Mouse (Mus musculus): Measurements from ENCODE around the gene Fah. TPM values are rescaled to one million over a fixed set of nuclear protein-coding genes. Genes with fewer than 3 reads are reported as not detected.

Fah gene
- 11.2 and 15.0 TPM in 2 replicates for polyA plus RNA-seq (2015; fragmentation: Nextera tagmentation; extraction: Ambion mirVana)

GRCm38 (mm10) chr7:84606293-84606749, at the start of gene Fah:
Gene Fah (minus strand): TSS chr7:84606722.
- Histone ChIP-seq H3K4me1 (peaks cover 4% of the 10 kb centered on the region; the same call in 1 of the 2 replicates), H3K27ac (peak within 1 kb of the TSS; percentile 51; the same call in 1 of the 2 replicates), H3K27me3 (replicated peaks) (no peaks in the 10 kb centered on the region), H3K36me3 (no peaks in the 10 kb centered on the region), H3K9ac (peak within 1 kb of the TSS; percentile 46), H3K4me3 (replicated peaks) (peak within 1 kb of the TSS; percentile 59), H3K9me3 (no peaks in the 10 kb centered on the region), H3K4me2 (peak within 1 kb of the TSS; percentile 93)
- ATAC-seq (ENCODE audit: insufficient read depth, low FRiP score, low read depth) = no peak; the same call in none of the 2 replicates
- 4% methylated on average over 10 of the region's 10 CpGs for WGBS

GRCm38 (mm10) chr7:84652740-84653139, 46.2 kb upstream of the Fah start:
- H3K4me2 ChIP-seq = no peak overlapping the region
- H3K4me1 ChIP-seq = peaks cover 3% of the 10 kb centered on the region; the same call in 1 of the 2 replicates
- H3K27ac ChIP-seq = no peak overlapping the region
- H3K27me3 ChIP-seq (replicated peaks) = no peaks in the 10 kb centered on the region
- no peaks in the 10 kb centered on the region for H3K36me3 ChIP-seq
- H3K9ac ChIP-seq = no peak overlapping the region
- WGBS = 56% methylated on average over 2 of the region's 2 CpGs
- H3K9me3 ChIP-seq = no peaks in the 10 kb centered on the region
- H3K4me3 ChIP-seq (replicated peaks) = no peak overlapping the region
- ATAC-seq (ENCODE audit: insufficient read depth, low FRiP score, low read depth) = no peak

- Histone ChIP-seq H3K4me3 (replicated peaks) (no peak overlapping the region), H3K27ac (no peak overlapping the region), H3K36me3 (no peaks in the 10 kb centered on the region), H3K27me3 (replicated peaks) (no peaks in the 10 kb centered on the region), H3K9me3 (no peaks in the 10 kb centered on the region), H3K9ac (no peak overlapping the region), H3K4me1 (peaks cover 3% of the 10 kb centered on the region; the same call in 1 of the 2 replicates), H3K4me2 (no peak overlapping the region)
- 45% methylated on average over 2 of the region's 2 CpGs for WGBS
- ATAC-seq (ENCODE audit: insufficient read depth, low FRiP score, low read depth) = no peak
Measured at GRCm38 (mm10) chr7:84651987-84652321, 45.4 kb upstream of the Fah start.

- Histone ChIP-seq H3K9ac (no peak overlapping the region), H3K36me3 (no peaks in the 10 kb centered on the region), H3K4me3 (replicated peaks) (no peak overlapping the region), H3K27me3 (replicated peaks) (no peaks in the 10 kb centered on the region), H3K9me3 (no peaks in the 10 kb centered on the region), H3K4me2 (no peak overlapping the region), H3K4me1 (peaks cover 3% of the 10 kb centered on the region; the same call in 1 of the 2 replicates), H3K27ac (no peak overlapping the region)
- 77% methylated on average over 4 of the region's 4 CpGs for WGBS
- peak; percentile 98 for ATAC-seq (ENCODE audit: insufficient read depth, low FRiP score, low read depth)
Measured at GRCm38 (mm10) chr7:84651303-84651986, 44.9 kb upstream of the Fah start.

- no peak for ATAC-seq (ENCODE audit: insufficient read depth, low FRiP score, low read depth)
- Histone ChIP-seq H3K36me3 (no peaks in the 10 kb centered on the region), H3K4me1 (peaks cover 2% of the 10 kb centered on the region; the same call in 1 of the 2 replicates), H3K9ac (no peak overlapping the region), H3K4me2 (no peak overlapping the region), H3K27ac (no peak overlapping the region), H3K4me3 (replicated peaks) (no peak overlapping the region), H3K9me3 (no peaks in the 10 kb centered on the region), H3K27me3 (replicated peaks) (no peaks in the 10 kb centered on the region)
- WGBS = 93% methylated on average over 2 of the region's 2 CpGs
Measured at GRCm38 (mm10) chr7:84649016-84649415, 42.5 kb upstream of the Fah start.

GRCm38 (mm10) chr7:84646256-84646655, 39.7 kb upstream of the Fah start:
- Histone ChIP-seq H3K9me3 (no peaks in the 10 kb centered on the region), H3K4me3 (replicated peaks) (no peak overlapping the region), H3K4me1 (no peaks in the 10 kb centered on the region), H3K27me3 (replicated peaks) (no peaks in the 10 kb centered on the region), H3K4me2 (no peak overlapping the region), H3K9ac (no peak overlapping the region), H3K27ac (no peak overlapping the region), H3K36me3 (no peaks in the 10 kb centered on the region)
- 54% methylated on average over 1 of the region's 1 CpGs for WGBS
- no peak for ATAC-seq (ENCODE audit: insufficient read depth, low FRiP score, low read depth)

GRCm38 (mm10) chr7:84643270-84643998, 36.9 kb upstream of the Fah start:
- H3K4me1 ChIP-seq = no peaks in the 10 kb centered on the region
- no peak overlapping the region for H3K27ac ChIP-seq
- no peak overlapping the region for H3K4me2 ChIP-seq
- H3K36me3 ChIP-seq = no peaks in the 10 kb centered on the region
- ATAC-seq (ENCODE audit: insufficient read depth, low FRiP score, low read depth) = no peak
- no peaks in the 10 kb centered on the region for H3K27me3 ChIP-seq (replicated peaks)
- H3K4me3 ChIP-seq (replicated peaks) = no peak overlapping the region
- no peak overlapping the region for H3K9ac ChIP-seq
- H3K9me3 ChIP-seq = no peaks in the 10 kb centered on the region
- 86% methylated on average over 6 of the region's 6 CpGs for WGBS

GRCm38 (mm10) chr7:84642159-84642928, 35.8 kb upstream of the Fah start:
- WGBS = 78% methylated on average over 6 of the region's 6 CpGs
- ATAC-seq (ENCODE audit: insufficient read depth, low FRiP score, low read depth) = no peak
- Histone ChIP-seq H3K27ac (no peak overlapping the region), H3K4me2 (no peak overlapping the region), H3K9me3 (no peaks in the 10 kb centered on the region), H3K9ac (no peak overlapping the region), H3K4me1 (no peaks in the 10 kb centered on the region), H3K36me3 (no peaks in the 10 kb centered on the region), H3K27me3 (replicated peaks) (no peaks in the 10 kb centered on the region), H3K4me3 (replicated peaks) (no peak overlapping the region)

GRCm38 (mm10) chr7:84636939-84637338, 30.4 kb upstream of the Fah start:
- no peak overlapping the region for H3K9ac ChIP-seq
- H3K27me3 ChIP-seq (replicated peaks) = no peaks in the 10 kb centered on the region
- no peak overlapping the region for H3K4me2 ChIP-seq
- no peaks in the 10 kb centered on the region for H3K4me1 ChIP-seq
- no peak overlapping the region for H3K27ac ChIP-seq
- ATAC-seq (ENCODE audit: insufficient read depth, low FRiP score, low read depth) = no peak
- H3K9me3 ChIP-seq = no peaks in the 10 kb centered on the region
- H3K36me3 ChIP-seq = no peaks in the 10 kb centered on the region
- no peak overlapping the region for H3K4me3 ChIP-seq (replicated peaks)

- H3K27me3 ChIP-seq (replicated peaks) = no peaks in the 10 kb centered on the region
- no peaks in the 10 kb centered on the region for H3K4me1 ChIP-seq
- no peak overlapping the region for H3K4me2 ChIP-seq
- H3K9me3 ChIP-seq = no peaks in the 10 kb centered on the region
- no peak overlapping the region for H3K4me3 ChIP-seq (replicated peaks)
- ATAC-seq (ENCODE audit: insufficient read depth, low FRiP score, low read depth) = peak; percentile 76; the same call in 1 of the 2 replicates
- no peak overlapping the region for H3K9ac ChIP-seq
- H3K27ac ChIP-seq = no peak overlapping the region
- WGBS = 91% methylated on average over 3 of the region's 3 CpGs
- no peaks in the 10 kb centered on the region; the same call in 1 of the 2 replicates for H3K36me3 ChIP-seq
Measured at GRCm38 (mm10) chr7:84631878-84632277, 25.4 kb upstream of the Fah start.

- WGBS = 96% methylated on average over 4 of the region's 4 CpGs
- Histone ChIP-seq H3K4me1 (no peaks in the 10 kb centered on the region), H3K9me3 (no peaks in the 10 kb centered on the region), H3K4me3 (replicated peaks) (no peak overlapping the region), H3K36me3 (peaks cover 18% of the 10 kb centered on the region), H3K27ac (no peak overlapping the region), H3K9ac (no peak overlapping the region), H3K27me3 (replicated peaks) (no peaks in the 10 kb centered on the region), H3K4me2 (no peak overlapping the region)
- no peak for ATAC-seq (ENCODE audit: insufficient read depth, low FRiP score, low read depth)
Measured at GRCm38 (mm10) chr7:84623718-84624117, 17.2 kb upstream of the Fah start.

GRCm38 (mm10) chr7:84620956-84621355, 14.4 kb upstream of the Fah start:
- Histone ChIP-seq H3K9ac (no peak overlapping the region), H3K4me1 (no peaks in the 10 kb centered on the region), H3K27me3 (replicated peaks) (no peaks in the 10 kb centered on the region), H3K36me3 (peaks cover 22% of the 10 kb centered on the region), H3K4me2 (no peak overlapping the region), H3K9me3 (no peaks in the 10 kb centered on the region), H3K4me3 (replicated peaks) (no peak overlapping the region), H3K27ac (no peak overlapping the region)
- WGBS = 86% methylated on average over 3 of the region's 3 CpGs
- no peak for ATAC-seq (ENCODE audit: insufficient read depth, low FRiP score, low read depth)
